Mouse (Mus musculus) intestine, embryonic 14.5 days (tissue): Measurements from ENCODE around the gene Vars2. TPM values are rescaled to one million over a fixed set of nuclear protein-coding genes. Genes with fewer than 3 reads are reported as not detected.

ENCODE experiments used
- ATAC-seq: fragments of 200-750 bp; cut with Nextera tagmentation; replicated peaks from 2 replicates; pipeline ENCODE4 v1.8.0; 2017; ENCODE audit warnings: low read depth, moderate number of reproducible peaks, moderate TSS enrichment, moderate library complexity; ENCODE audit not compliant: low FRiP score, low TSS enrichment
- DNase-seq: peaks from one replicate; pipeline ENCODE4 v3.0.0-alpha.2; 2018; ENCODE audit warnings: low spot score
- H3K27ac ChIP-seq: fragments of 300-500 bp; sonication (generic); 2 replicates; pipeline ENCODE4 v1.5.1; 2014; ENCODE audit warnings: low read depth, mild to moderate bottlenecking, control low read depth
- H3K27me3 ChIP-seq: fragments of 300-500 bp; sonication (generic); replicated peaks from 2 replicates; pipeline ENCODE4 v1.6.1; 2014; ENCODE audit warnings: low read length, control low read depth; ENCODE audit not compliant: control insufficient read depth, insufficient read depth
- H3K36me3 ChIP-seq: fragments of 300-500 bp; sonication (generic); 2 replicates; pipeline ENCODE4 v1.6.1; 2014; ENCODE audit warnings: low read length, control low read depth; ENCODE audit not compliant: control insufficient read depth, insufficient read depth
- H3K4me1 ChIP-seq: fragments of 300-500 bp; sonication (generic); replicated peaks from 2 replicates; pipeline ENCODE4 v1.6.1; 2014; ENCODE audit warnings: low read length, control low read depth, mixed read lengths; ENCODE audit not compliant: control insufficient read depth, insufficient read depth
- H3K4me2 ChIP-seq: fragments of 300-500 bp; sonication (generic); 2 replicates; pipeline ENCODE4 v1.6.1; 2014; ENCODE audit warnings: low read length
- H3K4me3 ChIP-seq: fragments of 300-500 bp; sonication (generic); 2 replicates; pipeline ENCODE4 v1.5.1; 2014; ENCODE audit warnings: low read depth, low read length, control low read depth, mixed read lengths
- H3K9ac ChIP-seq: fragments of 300-500 bp; sonication (generic); 2 replicates; pipeline ENCODE4 v1.6.1; 2014; ENCODE audit warnings: mild to moderate bottlenecking, low read length
- H3K9me3 ChIP-seq: fragments of 300-500 bp; sonication (generic); 2 replicates; pipeline ENCODE4 v1.6.1; 2016; ENCODE audit warnings: low read length, control low read depth; ENCODE audit not compliant: control insufficient read depth
- WGBS: fragments of 180-500 bp; shearing (Covaris S2); extraction: QIAGEN DNeasy Blood & Tissue Kit; methylation state at CpG from one replicate; pipeline ENCODE4 v1.1.7; 2014; 5-methylcytosine and 5-hydroxymethylcytosine counted together
- polyA plus RNA-seq: library from polyadenylated mRNA; unstranded; fragments of >200 nt; fragmentation: Nextera tagmentation; extraction: Ambion mirVana; gene quantifications from 2 replicates; pipeline ENCODE4 v1.2.1, GENCODE M21; 2014

Vars2 gene
- polyA plus RNA-seq, 1 experiment from 2014 or later = 18.1 TPM

GRCm38 (mm10) chr17:35688347-35689175 lies 21.2 kb upstream of the Vars2 start:
- Histone ChIP-seq H3K4me1 (no peaks in the 10 kb centered on the region), H3K4me2 (no peak overlapping the region), H3K9ac (no peak overlapping the region), H3K9me3 (no peaks in the 10 kb centered on the region), H3K27ac (no peak overlapping the region), H3K27me3 (no peaks in the 10 kb centered on the region), H3K36me3 (peaks cover 100% of the 10 kb centered on the region), H3K4me3 (no peak overlapping the region)
- no peak for DNase-seq
- 79% methylated on average over 25 of the region's 25 CpGs for WGBS
- ATAC-seq = no peak

- WGBS = 77% methylated on average over 9 of the region's 9 CpGs
- no peaks in the 10 kb centered on the region for H3K4me1 ChIP-seq
- H3K4me2 ChIP-seq = no peak overlapping the region
- no peak for DNase-seq
- no peak overlapping the region for H3K4me3 ChIP-seq
- no peak overlapping the region for H3K27ac ChIP-seq
- H3K27me3 ChIP-seq = no peaks in the 10 kb centered on the region
- H3K9me3 ChIP-seq = no peaks in the 10 kb centered on the region
- ATAC-seq = no peak
- peaks cover 95% of the 10 kb centered on the region for H3K36me3 ChIP-seq
- no peak overlapping the region for H3K9ac ChIP-seq
Observed at GRCm38 (mm10) chr17:35685061-35685460, 17.7 kb upstream of the Vars2 start.

- Histone ChIP-seq H3K27ac (no peak overlapping the region), H3K36me3 (peaks cover 64% of the 10 kb centered on the region), H3K4me3 (no peak overlapping the region), H3K9me3 (no peaks in the 10 kb centered on the region), H3K27me3 (no peaks in the 10 kb centered on the region), H3K4me1 (no peaks in the 10 kb centered on the region), H3K4me2 (no peak overlapping the region), H3K9ac (no peak overlapping the region)
- DNase-seq (no peak), ATAC-seq (no peak)
- WGBS = 88% methylated on average over 13 of the region's 13 CpGs
Observed at GRCm38 (mm10) chr17:35681986-35682385, 14.6 kb upstream of the Vars2 start.

GRCm38 (mm10) chr17:35680591-35680990 lies 13.2 kb upstream of the Vars2 start:
- Histone ChIP-seq H3K36me3 (peaks cover 50% of the 10 kb centered on the region), H3K9me3 (no peaks in the 10 kb centered on the region), H3K27ac (no peak overlapping the region), H3K27me3 (no peaks in the 10 kb centered on the region), H3K4me3 (no peak overlapping the region), H3K4me2 (no peak overlapping the region), H3K4me1 (no peaks in the 10 kb centered on the region), H3K9ac (no peak overlapping the region)
- 35% methylated on average over 6 of the region's 6 CpGs for WGBS
- DNase-seq = no peak
- no peak for ATAC-seq

GRCm38 (mm10) chr17:35673416-35674035 lies 6.1 kb upstream of the Vars2 start, which contains the start of gene Gtf2h4:
Gene Gtf2h4 (minus strand): TSS chr17:35673739.
- H3K27ac ChIP-seq = no peak within 1 kb of the TSS
- H3K36me3 ChIP-seq = peaks cover 25% of the 10 kb centered on the region
- peak within 1 kb of the TSS; percentile 87 for H3K4me3 ChIP-seq
- H3K27me3 ChIP-seq = no peaks in the 10 kb centered on the region
- ATAC-seq = peak; percentile 92
- WGBS = 1% methylated on average over 23 of the region's 23 CpGs
- H3K4me1 ChIP-seq = peaks cover 8% of the 10 kb centered on the region
- no peaks in the 10 kb centered on the region for H3K9me3 ChIP-seq
- peak; percentile 86 for DNase-seq
- peak within 1 kb of the TSS; percentile 90 for H3K9ac ChIP-seq
- peak within 1 kb of the TSS; percentile 67 for H3K4me2 ChIP-seq

- Histone ChIP-seq H3K4me3 (no peak overlapping the region), H3K27ac (no peak overlapping the region), H3K4me2 (peak overlapping the region; percentile 67), H3K4me1 (peaks cover 12% of the 10 kb centered on the region), H3K27me3 (no peaks in the 10 kb centered on the region), H3K9me3 (no peaks in the 10 kb centered on the region), H3K9ac (no peak overlapping the region), H3K36me3 (peaks cover 25% of the 10 kb centered on the region)
- DNase-seq = no peak
- ATAC-seq = no peak
- 86% methylated on average over 6 of the region's 6 CpGs for WGBS
Observed at GRCm38 (mm10) chr17:35672527-35672926, 5.1 kb upstream of the Vars2 start.

GRCm38 (mm10) chr17:35671846-35672245 lies 4.5 kb upstream of the Vars2 start:
- DNase-seq = no peak
- H3K4me1 ChIP-seq = peaks cover 12% of the 10 kb centered on the region
- WGBS = 86% methylated on average over 6 of the region's 6 CpGs
- peaks cover 25% of the 10 kb centered on the region for H3K36me3 ChIP-seq
- H3K27ac ChIP-seq = no peak overlapping the region
- H3K4me3 ChIP-seq = no peak overlapping the region
- no peak for ATAC-seq
- no peak overlapping the region for H3K4me2 ChIP-seq
- no peak overlapping the region for H3K9ac ChIP-seq
- H3K27me3 ChIP-seq = no peaks in the 10 kb centered on the region
- no peaks in the 10 kb centered on the region for H3K9me3 ChIP-seq

- Histone ChIP-seq H3K27ac (no peak overlapping the region), H3K4me3 (no peak overlapping the region), H3K9ac (no peak overlapping the region), H3K4me2 (no peak overlapping the region), H3K36me3 (peaks cover 27% of the 10 kb centered on the region), H3K4me1 (peaks cover 16% of the 10 kb centered on the region), H3K27me3 (no peaks in the 10 kb centered on the region), H3K9me3 (no peaks in the 10 kb centered on the region)
- DNase-seq = no peak
- no peak for ATAC-seq
- 93% methylated on average over 9 of the region's 9 CpGs for WGBS
Observed at GRCm38 (mm10) chr17:35669731-35670130, 2.3 kb upstream of the Vars2 start.
